8 mouse cellular contexts compared by ENCODE assay signal in genomic region chr11:59134373-59134997, GRCm38 (mm10). TPM values are rescaled to one million over a fixed set of nuclear protein-coding genes. Genes with fewer than 3 reads are reported as not detected.
DNase-seq lines count a peak whose midpoint lies in the region; ATAC-seq and TF ChIP-seq lines count a peak whose summit lies in the region.

No protein-coding gene starts in this region.

- no peak for DNase-seq in kidney, adult 9 months
- no peak for DNase-seq in cerebellum, postnatal 25 days
- no peak for DNase-seq in gastrocnemius, postnatal 14 days
- no peak for DNase-seq in ovary, postnatal 36 days (ENCODE audit: low spot score)

- H3K4me3 ChIP-seq in kidney, embryonic 15.5 days (replicated peaks): peak overlapping the region; percentile 19
- peak overlapping the region; percentile 20; the same call in 1 of the 2 replicates for H3K4me3 ChIP-seq in embryonic facial prominence, embryonic 15.5 days (replicated peaks)
- peak overlapping the region; percentile 14; the same call in 1 of the 2 replicates for H3K4me3 ChIP-seq in intestine, postnatal 0 days (ENCODE audit: low read depth, low read length)
- peak overlapping the region; percentile 18 for H3K4me3 ChIP-seq in midbrain, embryonic 16.5 days (ENCODE audit: low read depth, low read length)

- H3K4me2 ChIP-seq in kidney, embryonic 15.5 days: peak overlapping the region; percentile 54
- H3K4me2 ChIP-seq in embryonic facial prominence, embryonic 15.5 days (replicated peaks): peak overlapping the region; percentile 32; the same call in 1 of the 2 replicates
- peak overlapping the region; percentile 48 for H3K4me2 ChIP-seq in intestine, postnatal 0 days (replicated peaks; ENCODE audit: low read depth)
- H3K4me2 ChIP-seq in midbrain, embryonic 16.5 days (ENCODE audit: low read length): peak overlapping the region; percentile 31

- H3K27ac ChIP-seq in kidney, embryonic 15.5 days: no peak overlapping the region
- no peak overlapping the region for H3K27ac ChIP-seq in embryonic facial prominence, embryonic 15.5 days (replicated peaks)
- H3K27ac ChIP-seq in intestine, postnatal 0 days (ENCODE audit: low read depth, low read length): no peak overlapping the region
- no peak overlapping the region for H3K27ac ChIP-seq in midbrain, embryonic 16.5 days (ENCODE audit: low read length)

- intact Hi-C loops in gastrocnemius, postnatal 14 days (cut with DNase I; ENCODE audit: low total_unique reads): no loop called here

- H3K4me1 ChIP-seq in kidney, embryonic 15.5 days: peaks cover 17% of the 10 kb centered on the region
- peaks cover 15% of the 10 kb centered on the region for H3K4me1 ChIP-seq in embryonic facial prominence, embryonic 15.5 days
- H3K4me1 ChIP-seq in intestine, postnatal 0 days (replicated peaks; ENCODE audit: control insufficient read depth, insufficient read depth, low read length): no peaks in the 10 kb centered on the region
- H3K4me1 ChIP-seq in midbrain, embryonic 16.5 days (ENCODE audit: control insufficient read depth, insufficient read depth, low read length): no peaks in the 10 kb centered on the region

- WGBS in kidney, embryonic 15.5 days: 6% methylated on average over 33 of the region's 35 CpGs
- WGBS in embryonic facial prominence, embryonic 15.5 days: 5% methylated on average over 35 of the region's 35 CpGs
- WGBS in intestine, postnatal 0 days: 7% methylated on average over 35 of the region's 35 CpGs
- WGBS in midbrain, embryonic 16.5 days: 3% methylated on average over 34 of the region's 35 CpGs

- no peak overlapping the region for H3K9ac ChIP-seq in kidney, embryonic 15.5 days
- no peak overlapping the region for H3K9ac ChIP-seq in embryonic facial prominence, embryonic 15.5 days
- no peak overlapping the region for H3K9ac ChIP-seq in intestine, postnatal 0 days (ENCODE audit: low read depth, low read length)
- H3K9ac ChIP-seq in midbrain, embryonic 16.5 days (ENCODE audit: low read depth, low read length): no peak overlapping the region

- TF ChIP-seq CTCF in intestine, postnatal 0 days (IDR thresholded peaks at IDR 0.05; ENCODE audit: low read depth): peak; percentile 55

- no peaks in the 10 kb centered on the region for H3K9me3 ChIP-seq in kidney, embryonic 15.5 days (replicated peaks)
- H3K9me3 ChIP-seq in embryonic facial prominence, embryonic 15.5 days (replicated peaks): no peaks in the 10 kb centered on the region
- no peaks in the 10 kb centered on the region for H3K9me3 ChIP-seq in intestine, postnatal 0 days (ENCODE audit: control insufficient read depth)
- no peaks in the 10 kb centered on the region for H3K9me3 ChIP-seq in midbrain, embryonic 16.5 days (replicated peaks; ENCODE audit: control insufficient read depth, low read length, poor library complexity, severe bottlenecking)

- ATAC-seq in kidney, embryonic 15.5 days (replicated peaks; ENCODE audit: low FRiP score): peak; percentile 50; the same call in 1 of the 2 replicates
- ATAC-seq in embryonic facial prominence, embryonic 15.5 days (ENCODE audit: insufficient number of reproducible peaks, low FRiP score, low TSS enrichment, low read depth): no peak
- ATAC-seq in intestine, postnatal 0 days: peak; percentile 72
- 0 out of 2 replicates have a peak, but pooled peaks have one; percentile 14 for ATAC-seq in midbrain, embryonic 16.5 days

- H3K36me3 ChIP-seq in kidney, embryonic 15.5 days: no peaks in the 10 kb centered on the region
- H3K36me3 ChIP-seq in embryonic facial prominence, embryonic 15.5 days: no peaks in the 10 kb centered on the region
- H3K36me3 ChIP-seq in intestine, postnatal 0 days (ENCODE audit: control insufficient read depth, insufficient read depth): no peaks in the 10 kb centered on the region
- no peaks in the 10 kb centered on the region for H3K36me3 ChIP-seq in midbrain, embryonic 16.5 days (ENCODE audit: control insufficient read depth, insufficient read depth, low read length)

- H3K27me3 ChIP-seq in kidney, embryonic 15.5 days: peaks cover 71% of the 10 kb centered on the region
- H3K27me3 ChIP-seq in embryonic facial prominence, embryonic 15.5 days: peaks cover 72% of the 10 kb centered on the region
- peaks cover 51% of the 10 kb centered on the region for H3K27me3 ChIP-seq in intestine, postnatal 0 days (replicated peaks; ENCODE audit: control insufficient read depth, insufficient read depth, low read length)
- peaks cover 54% of the 10 kb centered on the region for H3K27me3 ChIP-seq in midbrain, embryonic 16.5 days (ENCODE audit: control insufficient read depth, insufficient read depth, low read depth, low read length)

RNA-seq across cellular contexts. Expression of gene Obscn, which starts 1.7 kb away (rescaled TPM):
- polyA plus RNA-seq in kidney, embryonic 15.5 days (2015; fragmentation: Nextera tagmentation; extraction: Ambion mirVana): 0.60 and 0.66 TPM in 2 replicates
- polyA plus RNA-seq in embryonic facial prominence, embryonic 15.5 days (2015; fragmentation: Nextera tagmentation; extraction: Ambion mirVana): 2.4 and 3.5 TPM in 2 replicates
- polyA plus RNA-seq in intestine, postnatal 0 days (2015; fragmentation: Nextera tagmentation; extraction: Ambion mirVana): 0.16 and 0.23 TPM in 2 replicates
- 0.29 and 0.36 TPM in 2 replicates for polyA plus RNA-seq in midbrain, embryonic 16.5 days (2015; fragmentation: Nextera tagmentation; extraction: Ambion mirVana)
- total RNA-seq in gastrocnemius, postnatal 14 days (2021): 100 to 1,000 TPM; 708 to 848 TPM

RNA-seq across cellular contexts. Expression of gene Iba57, which starts 29.1 kb away (rescaled TPM):
- polyA plus RNA-seq in kidney, embryonic 15.5 days (2015; fragmentation: Nextera tagmentation; extraction: Ambion mirVana): 6.1 and 6.9 TPM in 2 replicates
- polyA plus RNA-seq in embryonic facial prominence, embryonic 15.5 days (2015; fragmentation: Nextera tagmentation; extraction: Ambion mirVana): 5.4 and 6.5 TPM in 2 replicates
- 3.4 and 4.1 TPM in 2 replicates for polyA plus RNA-seq in intestine, postnatal 0 days (2015; fragmentation: Nextera tagmentation; extraction: Ambion mirVana)
- polyA plus RNA-seq in midbrain, embryonic 16.5 days (2015; fragmentation: Nextera tagmentation; extraction: Ambion mirVana): 7.3 and 7.6 TPM in 2 replicates
- total RNA-seq in gastrocnemius, postnatal 14 days (2021): 10 to 100 TPM in 1 of 2 experiments, 1 to 10 TPM in 1; 7.7 to 10.6 TPM

RNA-seq across cellular contexts. Expression of gene Gjc2, which starts 48.5 kb away (rescaled TPM):
- polyA plus RNA-seq in kidney, embryonic 15.5 days (2015; fragmentation: Nextera tagmentation; extraction: Ambion mirVana): 0.22 and 0.27 TPM in 2 replicates
- polyA plus RNA-seq in embryonic facial prominence, embryonic 15.5 days (2015; fragmentation: Nextera tagmentation; extraction: Ambion mirVana): 0.52 and 0.74 TPM in 2 replicates
- polyA plus RNA-seq in intestine, postnatal 0 days (2015; fragmentation: Nextera tagmentation; extraction: Ambion mirVana): 2.2 and 2.3 TPM in 2 replicates
- 0.21 and 0.30 TPM in 2 replicates for polyA plus RNA-seq in midbrain, embryonic 16.5 days (2015; fragmentation: Nextera tagmentation; extraction: Ambion mirVana)
- under 1 TPM; 0.27 to 0.62 TPM for total RNA-seq in gastrocnemius, postnatal 14 days (2021)

RNA-seq across cellular contexts. Expression of gene Guk1, which starts 57.5 kb away (rescaled TPM):
- polyA plus RNA-seq in kidney, embryonic 15.5 days (2015; fragmentation: Nextera tagmentation; extraction: Ambion mirVana): 117 and 120 TPM in 2 replicates
- 111 and 113 TPM in 2 replicates for polyA plus RNA-seq in embryonic facial prominence, embryonic 15.5 days (2015; fragmentation: Nextera tagmentation; extraction: Ambion mirVana)
- polyA plus RNA-seq in intestine, postnatal 0 days (2015; fragmentation: Nextera tagmentation; extraction: Ambion mirVana): 110 and 119 TPM in 2 replicates
- 242 and 261 TPM in 2 replicates for polyA plus RNA-seq in midbrain, embryonic 16.5 days (2015; fragmentation: Nextera tagmentation; extraction: Ambion mirVana)
- 10 to 100 TPM; 17.1 to 20.2 TPM for total RNA-seq in gastrocnemius, postnatal 14 days (2021)
